Mouse (Mus musculus) left cerebral cortex, postnatal 25 days (tissue): ENCODE results near the gene Rmnd1. TPM values are rescaled to one million over a fixed set of nuclear protein-coding genes. Genes with fewer than 3 reads are reported as not detected.
"Not testable (repeated sequence)": the region's sequence is repeated elsewhere in the genome, so short reads cannot be mapped to it uniquely, and the experiment has no call there.

Source experiments
- DNase-seq, 2 experiments: peaks; one replicate each; pipeline ENCODE4 v3.0.0; 2022; ENCODE audit warnings: low spot score in 2 of 2, mixed read lengths in 1 of 2
- intact Hi-C: fragments of 180-260 bp; cut with DNase I; formaldehyde crosslinking; loops from one replicate; pipeline ENCODE4 v1.15.1; 2025
- total RNA-seq, 2 experiments: library from RNA; stranded (reverse); gene quantifications; 2 replicates each; pipeline ENCODE4 v1.2.3; 2021

Rmnd1 gene
- 10 to 100 TPM; 36.3 to 44.6 TPM for total RNA-seq

GRCm38 (mm10) chr10:4432123-4432931 is at the start of gene Rmnd1, which contains the start of gene Armt1:
TSS of gene Rmnd1 (minus strand) at chr10:4432388.
TSS of gene Armt1 (plus strand) at chr10:4432467.
- peak; percentile 95 for DNase-seq
- intact Hi-C loops, result loop anchor here (1.0 kb wide), 1 partner anchor 45 kb away; no protein-coding TSS in a partner anchor

- DNase-seq, result no peak
- intact Hi-C loops, result no loop called here
These were observed 49.5 kb upstream of the Rmnd1 start for GRCm38 (mm10) chr10:4481695-4482094.

- intact Hi-C loops, result no loop called here
These were observed 48.7 kb upstream of the Rmnd1 start for GRCm38 (mm10) chr10:4480929-4481328.

GRCm38 (mm10) chr10:4476604-4477003 is 44.4 kb upstream of the Rmnd1 start:
- DNase-seq, result no peak
- intact Hi-C loops, result no loop called here

More at GRCm38 (mm10) chr10:4480929-4481328, 48.7 kb upstream of the Rmnd1 start:
- no peak for DNase-seq

- DNase-seq, result no peak
- intact Hi-C loops, result no loop called here
These were observed 43.2 kb upstream of the Rmnd1 start for GRCm38 (mm10) chr10:4475431-4475830.

GRCm38 (mm10) chr10:4473591-4473993 is 41.4 kb upstream of the Rmnd1 start:
- intact Hi-C loops, result no loop called here
- no peak for DNase-seq

- intact Hi-C loops, result no loop called here
These were observed 37.2 kb upstream of the Rmnd1 start for GRCm38 (mm10) chr10:4469406-4469805.

GRCm38 (mm10) chr10:4465799-4466198 is 33.6 kb upstream of the Rmnd1 start:
- DNase-seq, result no peak

More at GRCm38 (mm10) chr10:4469406-4469805, 37.2 kb upstream of the Rmnd1 start:
- DNase-seq, result no peak

GRCm38 (mm10) chr10:4460201-4460600 is 28.0 kb upstream of the Rmnd1 start:
- no peak for DNase-seq
- intact Hi-C loops, result no loop called here

More at GRCm38 (mm10) chr10:4465799-4466198, 33.6 kb upstream of the Rmnd1 start:
- intact Hi-C loops, result no loop called here

GRCm38 (mm10) chr10:4456409-4456808 is 24.2 kb upstream of the Rmnd1 start:
- intact Hi-C loops, result no loop called here
- DNase-seq, result no peak

GRCm38 (mm10) chr10:4435416-4435815 is 3.2 kb upstream of the Rmnd1 start:
- intact Hi-C loops, result no loop called here
- DNase-seq, result no peak

- DNase-seq, intact Hi-C loops: not testable (repeated sequence)
These were observed 1.7 kb upstream of the Rmnd1 start for GRCm38 (mm10) chr10:4433871-4434270.

- intact Hi-C loops, result loop anchor here (1.0 kb wide), 1 partner anchor 46 kb away; no protein-coding TSS in a partner anchor
- no peak for DNase-seq
These were observed 988 bp upstream of the Rmnd1 start for GRCm38 (mm10) chr10:4432996-4433755.

GRCm38 (mm10) chr10:4431746-4432122 is 454 bp downstream of the Rmnd1 start:
- DNase-seq, result no peak
- intact Hi-C loops, result loop anchor here (1.0 kb wide), 1 partner anchor 44 kb away; no protein-coding TSS in a partner anchor

- intact Hi-C loops, result no loop called here
- peak in 1 of 2 experiments; percentile 43 for DNase-seq
These were observed 1.4 kb downstream of the Rmnd1 start for GRCm38 (mm10) chr10:4430826-4431225.

GRCm38 (mm10) chr10:4430399-4430798 is 1.8 kb downstream of the Rmnd1 start:
- DNase-seq, result no peak
- intact Hi-C loops, result no loop called here

- no peak for DNase-seq
- intact Hi-C loops, result no loop called here
These were observed 6.9 kb downstream of the Rmnd1 start for GRCm38 (mm10) chr10:4425245-4425644.

GRCm38 (mm10) chr10:4407191-4407590 is 25.0 kb downstream of the Rmnd1 start:
- no peak for DNase-seq
- intact Hi-C loops, result no loop called here

GRCm38 (mm10) chr10:4405511-4405910 is 26.7 kb downstream of the Rmnd1 start:
- intact Hi-C loops, result no loop called here

GRCm38 (mm10) chr10:4404895-4405491 is 27.2 kb downstream of the Rmnd1 start:
- intact Hi-C loops, result no loop called here
- DNase-seq, result peak; percentile 62 to 73

More at GRCm38 (mm10) chr10:4405511-4405910, 26.7 kb downstream of the Rmnd1 start:
- no peak for DNase-seq
